Mouse (Mus musculus) hematopoietic stem cell, adult 5-6 weeks (primary cell): ENCODE measurements around the gene Map4k2. TPM values are rescaled to one million over a fixed set of nuclear protein-coding genes. Genes with fewer than 3 reads are reported as not detected.

Experiments used
- ATAC-seq, 2 experiments: fragments of 125-278 bp in 1 of 2; replicated peaks in 1 of 2; 2 replicates each; pipeline ENCODE4 v1.8.0; 2016 to 2017; ENCODE audit warnings: inconsistent platforms in 2 of 2, mild to moderate bottlenecking in 2 of 2, moderate number of reproducible peaks in 2 of 2, low read depth in 1 of 2, moderate TSS enrichment in 1 of 2; ENCODE audit not compliant: low FRiP score in 2 of 2, poor library complexity in 2 of 2, severe bottlenecking in 2 of 2, insufficient read depth in 1 of 2, low TSS enrichment in 1 of 2
- total RNA-seq: library from RNA; stranded (forward); fragments of 172-1452, 232-1000 nt; gene quantifications from 2 replicates; pipeline ENCODE4 v1.2.3, GENCODE M21; 2017

Gene Map4k2
- total RNA-seq, 1 experiment from 2014 or later, result 71.5 TPM

- no peak for ATAC-seq
These were observed 1.7 kb upstream of the Map4k2 start for GRCm38 (mm10) chr19:6339191-6339590.

- peak; percentile 43 to 50 for ATAC-seq
These were observed 938 bp upstream of the Map4k2 start for GRCm38 (mm10) chr19:6339890-6340504.

GRCm38 (mm10) chr19:6341453-6342077, 630 bp downstream of the Map4k2 start:
- ATAC-seq, result no peak

GRCm38 (mm10) chr19:6342276-6342933, 1.5 kb downstream of the Map4k2 start:
- no peak for ATAC-seq

GRCm38 (mm10) chr19:6343066-6343925, 2.4 kb downstream of the Map4k2 start:
- ATAC-seq, result no peak

GRCm38 (mm10) chr19:6343996-6344395, 3.1 kb downstream of the Map4k2 start:
- no peak for ATAC-seq

- no peak for ATAC-seq
These were observed 5.1 kb downstream of the Map4k2 start for GRCm38 (mm10) chr19:6346023-6346422.

GRCm38 (mm10) chr19:6346661-6347060, 5.7 kb downstream of the Map4k2 start:
- ATAC-seq, result no peak

- ATAC-seq, result no peak
These were observed 6.7 kb downstream of the Map4k2 start for GRCm38 (mm10) chr19:6347615-6348014.

- ATAC-seq, result peak; percentile 16 to 40; a peak in 3 of 4 replicates
These were observed 7.8 kb downstream of the Map4k2 start for GRCm38 (mm10) chr19:6348717-6349116.

GRCm38 (mm10) chr19:6349215-6349983, 8.5 kb downstream of the Map4k2 start:
- peak; percentile 71 to 75 for ATAC-seq

GRCm38 (mm10) chr19:6351431-6352106, 10.6 kb downstream of the Map4k2 start:
- no peak for ATAC-seq

GRCm38 (mm10) chr19:6352107-6352505, 11.2 kb downstream of the Map4k2 start:
- ATAC-seq, result 0 out of 4 replicates have a peak, but pooled peaks of 1 of the 2 experiments have one; percentile 23

- ATAC-seq, result no peak
These were observed 13.1 kb downstream of the Map4k2 start for GRCm38 (mm10) chr19:6354030-6354429.

- ATAC-seq, result no peak
These were observed 20.4 kb downstream of the Map4k2 start for GRCm38 (mm10) chr19:6361291-6361690.

- ATAC-seq, result no peak; a peak in 1 of 4 replicates
These were observed 22.1 kb downstream of the Map4k2 start for GRCm38 (mm10) chr19:6363091-6363410.
